Mouse (Mus musculus): ENCODE data around the gene Umad1.
"Not testable (repeated sequence)": the region's sequence is repeated elsewhere in the genome, so short reads cannot be mapped to it uniquely, and the experiment has no call there.

Umad1 gene

GRCm38 (mm10) chr6:8307878-8308775 is 49.0 kb downstream of the Umad1 start:
- in situ Hi-C loops (cut with MboI; ENCODE audit: unreplicated experiment in 2 of 2): no loop called here

- in situ Hi-C loops (cut with MboI; ENCODE audit: unreplicated experiment in 2 of 2): no loop called here
Measured at GRCm38 (mm10) chr6:8312554-8312953, 53.5 kb downstream of the Umad1 start.

- in situ Hi-C loops (cut with MboI; ENCODE audit: unreplicated experiment in 2 of 2): no loop called here
Measured at GRCm38 (mm10) chr6:8316201-8316600, 57.1 kb downstream of the Umad1 start.

GRCm38 (mm10) chr6:8319591-8319990 is 60.5 kb downstream of the Umad1 start:
- in situ Hi-C loops (cut with MboI; ENCODE audit: unreplicated experiment in 2 of 2): no loop called here

- in situ Hi-C loops (cut with MboI; ENCODE audit: unreplicated experiment in 2 of 2): not testable (repeated sequence)
Measured at GRCm38 (mm10) chr6:8331496-8331895, 72.4 kb downstream of the Umad1 start.

GRCm38 (mm10) chr6:8333380-8333779 is 74.3 kb downstream of the Umad1 start:
- in situ Hi-C loops (cut with MboI; ENCODE audit: unreplicated experiment in 2 of 2): no loop called here

GRCm38 (mm10) chr6:8336487-8337390 is 77.7 kb downstream of the Umad1 start:
- in situ Hi-C loops (cut with MboI; ENCODE audit: unreplicated experiment in 2 of 2): no loop called here

GRCm38 (mm10) chr6:8339453-8339852 is 80.4 kb downstream of the Umad1 start:
- in situ Hi-C loops (cut with MboI; ENCODE audit: unreplicated experiment in 2 of 2): no loop called here

- in situ Hi-C loops (cut with MboI; ENCODE audit: unreplicated experiment in 2 of 2): no loop called here
Measured at GRCm38 (mm10) chr6:8343271-8343670, 84.2 kb downstream of the Umad1 start.

GRCm38 (mm10) chr6:8345219-8345856 is 86.2 kb downstream of the Umad1 start:
- in situ Hi-C loops (cut with MboI; ENCODE audit: unreplicated experiment in 2 of 2): loop anchor here in 1 of 2 experiments (5.0 kb wide), 1 partner anchor 342 kb away; no protein-coding TSS in a partner anchor

GRCm38 (mm10) chr6:8347154-8347553 is 88.1 kb downstream of the Umad1 start:
- in situ Hi-C loops (cut with MboI; ENCODE audit: unreplicated experiment in 2 of 2): loop anchor here in 1 of 2 experiments (5.0 kb wide), 1 partner anchor 340 kb away; no protein-coding TSS in a partner anchor

- in situ Hi-C loops (cut with MboI; ENCODE audit: unreplicated experiment in 2 of 2): loop anchor here in 1 of 2 experiments (5.0 kb wide), 1 partner anchor 339 kb away; no protein-coding TSS in a partner anchor
Measured at GRCm38 (mm10) chr6:8348344-8348743, 89.3 kb downstream of the Umad1 start.

GRCm38 (mm10) chr6:8349060-8349670 is 90.1 kb downstream of the Umad1 start:
- in situ Hi-C loops (cut with MboI; ENCODE audit: unreplicated experiment in 2 of 2): loop anchor here in 1 of 2 experiments (5.0 kb wide), 1 partner anchor 338 kb away; no protein-coding TSS in a partner anchor

- in situ Hi-C loops (cut with MboI; ENCODE audit: unreplicated experiment in 2 of 2): no loop called here
Measured at GRCm38 (mm10) chr6:8351507-8351906, 92.4 kb downstream of the Umad1 start.

- in situ Hi-C loops (cut with MboI; ENCODE audit: unreplicated experiment in 2 of 2): no loop called here
Measured at GRCm38 (mm10) chr6:8352533-8353168, 93.6 kb downstream of the Umad1 start.

GRCm38 (mm10) chr6:8353461-8353860 is 94.4 kb downstream of the Umad1 start:
- in situ Hi-C loops (cut with MboI; ENCODE audit: unreplicated experiment in 2 of 2): no loop called here

GRCm38 (mm10) chr6:8354846-8355245 is 95.8 kb downstream of the Umad1 start:
- in situ Hi-C loops (cut with MboI; ENCODE audit: unreplicated experiment in 2 of 2): loop anchor here in 1 of 2 experiments (5.0 kb wide), 1 partner anchor 142 kb away; no protein-coding TSS in a partner anchor

- in situ Hi-C loops (cut with MboI; ENCODE audit: unreplicated experiment in 2 of 2): loop anchor here in 1 of 2 experiments (5.0 kb wide), 1 partner anchor 139 kb away; no protein-coding TSS in a partner anchor
Measured at GRCm38 (mm10) chr6:8358232-8358631, 99.1 kb downstream of the Umad1 start.

GRCm38 (mm10) chr6:8358782-8359181 is 99.7 kb downstream of the Umad1 start:
- in situ Hi-C loops (cut with MboI; ENCODE audit: unreplicated experiment in 2 of 2): loop anchor here in 1 of 2 experiments (5.0 kb wide), 1 partner anchor 139 kb away; no protein-coding TSS in a partner anchor
